Mouse (Mus musculus): Measurements from ENCODE around the gene Wdr11. TPM values are rescaled to one million over a fixed set of nuclear protein-coding genes. Genes with fewer than 3 reads are reported as not detected.

The Wdr11 gene
- polyA plus RNA-seq, 1 experiment = 28.0 TPM

- H3K36me3 ChIP-seq (ENCODE audit: control insufficient read depth, insufficient read depth, low read length, poor library complexity, severe bottlenecking) = no peaks in the 10 kb centered on the region
- TF ChIP-seq POLR2A (IDR thresholded peaks at IDR 0.05; ENCODE audit: insufficient read depth, low read length) (no peak), CTCF (IDR thresholded peaks at IDR 0.05; ENCODE audit: low read depth, low read length) (no peak), EP300 (IDR thresholded peaks at IDR 0.05; ENCODE audit: insufficient read depth, low read depth, low read length) (no peak)
- H3K9ac ChIP-seq (ENCODE audit: low read depth, poor library complexity, severe bottlenecking) = no peak overlapping the region
- H3K9me3 ChIP-seq (replicated peaks; ENCODE audit: control insufficient read depth, insufficient read depth, low read length, poor library complexity, severe bottlenecking) = no peaks in the 10 kb centered on the region
- H3K4me1 ChIP-seq (ENCODE audit: control insufficient read depth, insufficient read depth, low read length) = no peaks in the 10 kb centered on the region
- no peak overlapping the region for H3K27ac ChIP-seq (ENCODE audit: insufficient read depth, low read length)
- no peaks in the 10 kb centered on the region for H3K27me3 ChIP-seq (ENCODE audit: control insufficient read depth, insufficient read depth, low read length, poor library complexity, severe bottlenecking)
- no peak overlapping the region for H3K4me3 ChIP-seq (ENCODE audit: low read depth, low read length)
Observed at GRCm38 (mm10) chr7:129654923-129655322, 63.3 kb downstream of the Wdr11 start.

- H3K36me3 ChIP-seq (ENCODE audit: control insufficient read depth, insufficient read depth, low read length, poor library complexity, severe bottlenecking) = no peaks in the 10 kb centered on the region
- no peaks in the 10 kb centered on the region for H3K9me3 ChIP-seq (replicated peaks; ENCODE audit: control insufficient read depth, insufficient read depth, low read length, poor library complexity, severe bottlenecking)
- no peak for TF ChIP-seq EP300 (IDR thresholded peaks at IDR 0.05; ENCODE audit: insufficient read depth, low read depth, low read length)
- no peak for TF ChIP-seq POLR2A (IDR thresholded peaks at IDR 0.05; ENCODE audit: insufficient read depth, low read length)
- TF ChIP-seq CTCF (IDR thresholded peaks at IDR 0.05; ENCODE audit: low read depth, low read length) = no peak
- no peak overlapping the region for H3K9ac ChIP-seq (ENCODE audit: low read depth, poor library complexity, severe bottlenecking)
- H3K27ac ChIP-seq (ENCODE audit: insufficient read depth, low read length) = no peak overlapping the region
- H3K4me3 ChIP-seq (ENCODE audit: low read depth, low read length) = no peak overlapping the region
- H3K4me1 ChIP-seq (ENCODE audit: control insufficient read depth, insufficient read depth, low read length) = no peaks in the 10 kb centered on the region
- H3K27me3 ChIP-seq (ENCODE audit: control insufficient read depth, insufficient read depth, low read length, poor library complexity, severe bottlenecking) = no peaks in the 10 kb centered on the region
Observed at GRCm38 (mm10) chr7:129655604-129656226, 64.1 kb downstream of the Wdr11 start.

GRCm38 (mm10) chr7:129657867-129658266, 66.2 kb downstream of the Wdr11 start:
- no peaks in the 10 kb centered on the region for H3K4me1 ChIP-seq (ENCODE audit: control insufficient read depth, insufficient read depth, low read length)
- no peaks in the 10 kb centered on the region for H3K27me3 ChIP-seq (ENCODE audit: control insufficient read depth, insufficient read depth, low read length, poor library complexity, severe bottlenecking)
- no peak overlapping the region for H3K4me3 ChIP-seq (ENCODE audit: low read depth, low read length)
- no peaks in the 10 kb centered on the region for H3K9me3 ChIP-seq (replicated peaks; ENCODE audit: control insufficient read depth, insufficient read depth, low read length, poor library complexity, severe bottlenecking)
- H3K9ac ChIP-seq (ENCODE audit: low read depth, poor library complexity, severe bottlenecking) = no peak overlapping the region
- H3K27ac ChIP-seq (ENCODE audit: insufficient read depth, low read length) = no peak overlapping the region
- no peak for TF ChIP-seq EP300 (IDR thresholded peaks at IDR 0.05; ENCODE audit: insufficient read depth, low read depth, low read length)
- no peak for TF ChIP-seq CTCF (IDR thresholded peaks at IDR 0.05; ENCODE audit: low read depth, low read length)
- TF ChIP-seq POLR2A (IDR thresholded peaks at IDR 0.05; ENCODE audit: insufficient read depth, low read length) = no peak
- H3K36me3 ChIP-seq (ENCODE audit: control insufficient read depth, insufficient read depth, low read length, poor library complexity, severe bottlenecking) = no peaks in the 10 kb centered on the region

GRCm38 (mm10) chr7:129659755-129660154, 68.1 kb downstream of the Wdr11 start:
- no peak overlapping the region for H3K27ac ChIP-seq (ENCODE audit: insufficient read depth, low read length)
- no peaks in the 10 kb centered on the region for H3K36me3 ChIP-seq (ENCODE audit: control insufficient read depth, insufficient read depth, low read length, poor library complexity, severe bottlenecking)
- H3K27me3 ChIP-seq (ENCODE audit: control insufficient read depth, insufficient read depth, low read length, poor library complexity, severe bottlenecking) = no peaks in the 10 kb centered on the region
- TF ChIP-seq POLR2A (IDR thresholded peaks at IDR 0.05; ENCODE audit: insufficient read depth, low read length) (no peak), EP300 (IDR thresholded peaks at IDR 0.05; ENCODE audit: insufficient read depth, low read depth, low read length) (no peak), CTCF (IDR thresholded peaks at IDR 0.05; ENCODE audit: low read depth, low read length) (no peak)
- no peaks in the 10 kb centered on the region for H3K4me1 ChIP-seq (ENCODE audit: control insufficient read depth, insufficient read depth, low read length)
- no peak overlapping the region for H3K9ac ChIP-seq (ENCODE audit: low read depth, poor library complexity, severe bottlenecking)
- H3K4me3 ChIP-seq (ENCODE audit: low read depth, low read length) = no peak overlapping the region
- no peaks in the 10 kb centered on the region for H3K9me3 ChIP-seq (replicated peaks; ENCODE audit: control insufficient read depth, insufficient read depth, low read length, poor library complexity, severe bottlenecking)

GRCm38 (mm10) chr7:129660546-129660945, 68.9 kb downstream of the Wdr11 start:
- Histone ChIP-seq H3K27me3 (ENCODE audit: control insufficient read depth, insufficient read depth, low read length, poor library complexity, severe bottlenecking) (no peaks in the 10 kb centered on the region), H3K4me1 (ENCODE audit: control insufficient read depth, insufficient read depth, low read length) (no peaks in the 10 kb centered on the region), H3K9me3 (replicated peaks; ENCODE audit: control insufficient read depth, insufficient read depth, low read length, poor library complexity, severe bottlenecking) (no peaks in the 10 kb centered on the region), H3K4me3 (ENCODE audit: low read depth, low read length) (no peak overlapping the region), H3K9ac (ENCODE audit: low read depth, poor library complexity, severe bottlenecking) (no peak overlapping the region), H3K36me3 (ENCODE audit: control insufficient read depth, insufficient read depth, low read length, poor library complexity, severe bottlenecking) (no peaks in the 10 kb centered on the region), H3K27ac (ENCODE audit: insufficient read depth, low read length) (no peak overlapping the region)
- TF ChIP-seq POLR2A (IDR thresholded peaks at IDR 0.05; ENCODE audit: insufficient read depth, low read length) (no peak), CTCF (IDR thresholded peaks at IDR 0.05; ENCODE audit: low read depth, low read length) (no peak)

- H3K27me3 ChIP-seq (ENCODE audit: control insufficient read depth, insufficient read depth, low read length, poor library complexity, severe bottlenecking) = no peaks in the 10 kb centered on the region
- no peaks in the 10 kb centered on the region for H3K4me1 ChIP-seq (ENCODE audit: control insufficient read depth, insufficient read depth, low read length)
- H3K9ac ChIP-seq (ENCODE audit: low read depth, poor library complexity, severe bottlenecking) = no peak overlapping the region
- H3K9me3 ChIP-seq (replicated peaks; ENCODE audit: control insufficient read depth, insufficient read depth, low read length, poor library complexity, severe bottlenecking) = no peaks in the 10 kb centered on the region
- TF ChIP-seq CTCF (IDR thresholded peaks at IDR 0.05; ENCODE audit: low read depth, low read length) = no peak
- no peak overlapping the region for H3K27ac ChIP-seq (ENCODE audit: insufficient read depth, low read length)
- H3K36me3 ChIP-seq (ENCODE audit: control insufficient read depth, insufficient read depth, low read length, poor library complexity, severe bottlenecking) = no peaks in the 10 kb centered on the region
- H3K4me3 ChIP-seq (ENCODE audit: low read depth, low read length) = no peak overlapping the region
Observed at GRCm38 (mm10) chr7:129662051-129662789, 70.6 kb downstream of the Wdr11 start.

Data from ES-Bruce4 (cell line).